Mouse (Mus musculus): Measurements from ENCODE around the gene Ell. TPM values are rescaled to one million over a fixed set of nuclear protein-coding genes. Genes with fewer than 3 reads are reported as not detected.
"Not testable (repeated sequence)": the region's sequence is repeated elsewhere in the genome, so short reads cannot be mapped to it uniquely, and the experiment has no call there.

The Ell gene
- polyA plus RNA-seq, 1 experiment from 2014 or later, result 20.9 TPM

DNA sequence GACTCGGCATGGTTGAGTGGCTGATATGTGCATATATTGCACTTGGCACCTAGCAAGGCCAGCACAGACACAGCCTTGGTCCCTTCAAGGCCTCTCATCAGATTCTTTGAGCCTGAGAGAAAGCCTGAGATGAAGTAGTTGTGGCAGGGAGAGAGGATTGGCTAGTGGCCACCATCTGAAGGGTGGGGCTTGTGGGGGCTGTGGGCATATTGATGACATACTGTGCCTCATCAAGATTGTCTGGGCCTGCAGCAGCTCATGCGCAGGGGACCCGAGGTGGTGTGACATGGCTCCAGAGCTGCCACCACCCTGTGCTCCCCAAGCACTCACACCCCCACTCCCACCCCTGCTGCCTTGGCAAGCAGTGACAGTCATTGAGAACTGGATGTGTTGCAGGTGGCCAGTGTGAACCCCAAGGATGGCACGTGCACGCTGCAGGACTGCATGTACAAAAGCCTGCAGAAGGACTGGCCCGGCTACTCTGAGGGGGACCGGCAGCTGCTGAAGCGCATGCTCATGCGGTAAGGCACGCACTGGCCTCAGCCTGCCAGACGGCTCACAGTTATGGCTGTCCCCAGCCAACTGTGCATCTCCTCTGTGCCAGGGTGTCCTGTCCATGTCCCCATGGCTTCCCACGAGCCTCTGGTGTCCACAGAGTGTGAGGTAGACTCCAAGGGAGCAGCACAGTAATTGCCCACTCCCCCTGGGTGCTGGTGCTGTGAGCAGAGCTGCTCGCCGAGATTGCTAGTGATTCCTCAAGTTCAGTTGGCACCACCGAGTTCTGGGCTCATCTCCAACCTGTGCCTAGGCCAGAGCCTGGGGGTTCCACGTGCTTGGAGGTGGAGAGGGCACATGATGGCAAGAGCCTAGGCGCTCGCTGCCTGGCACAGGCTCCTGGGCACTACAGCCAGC is 44.5 kb downstream of the Ell start:
- Histone ChIP-seq H3K27me3 (no peaks in the 10 kb centered on the region), H3K9ac (no peak overlapping the region), H3K9me3 (no peaks in the 10 kb centered on the region), H3K4me1 (replicated peaks) (no peaks in the 10 kb centered on the region), H3K4me3 (no peak overlapping the region), H3K36me3 (peaks cover 58% of the 10 kb centered on the region), H3K27ac (replicated peaks) (no peak overlapping the region; the same call in 1 of the 2 replicates), H3K4me2 (no peak overlapping the region)
- WGBS, result 83% methylated on average over 18 of the region's 18 CpGs
- peak; percentile 31; the same call in 1 of the 2 replicates for ATAC-seq (ENCODE audit: low FRiP score, low read depth)

DNA sequence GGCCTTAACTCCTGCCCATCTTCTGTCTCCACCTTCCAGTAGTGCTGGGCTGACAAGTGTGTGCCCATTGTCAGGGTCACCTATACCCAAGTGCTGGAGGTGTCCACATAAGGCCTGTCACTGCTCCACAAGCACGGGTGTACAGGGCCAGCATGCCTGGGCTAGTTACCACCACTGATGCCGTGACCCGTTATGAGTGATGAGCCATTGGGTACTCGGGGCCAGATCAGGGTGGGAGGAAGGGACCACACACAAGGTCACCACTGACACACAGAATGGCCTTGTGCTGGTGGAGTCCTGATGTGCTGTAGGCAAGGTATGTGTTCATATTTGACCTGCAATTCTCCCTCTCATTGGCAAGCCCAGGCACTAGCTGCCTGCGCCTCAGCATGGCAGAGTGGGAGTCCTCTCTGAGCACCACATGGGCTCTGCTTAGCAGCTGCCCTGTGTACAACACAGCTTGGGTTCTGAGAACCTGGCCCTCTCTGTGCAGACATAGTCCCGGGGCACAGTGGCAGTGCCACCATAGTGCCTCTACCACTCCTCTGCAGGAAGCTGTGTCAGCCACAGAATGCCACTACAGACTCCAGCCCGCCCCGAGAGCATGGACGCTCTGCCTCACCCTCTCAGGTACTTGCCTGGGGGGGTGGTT is 45.5 kb downstream of the Ell start:
- no peak overlapping the region for H3K9ac ChIP-seq
- H3K4me1 ChIP-seq (replicated peaks), result no peaks in the 10 kb centered on the region
- WGBS, result 93% methylated on average over 9 of the region's 9 CpGs
- no peak overlapping the region for H3K4me2 ChIP-seq
- peaks cover 51% of the 10 kb centered on the region for H3K36me3 ChIP-seq
- H3K27ac ChIP-seq (replicated peaks), result no peak overlapping the region
- H3K9me3 ChIP-seq, result no peaks in the 10 kb centered on the region
- no peaks in the 10 kb centered on the region for H3K27me3 ChIP-seq
- ATAC-seq (ENCODE audit: low FRiP score, low read depth), result no peak
- H3K4me3 ChIP-seq, result no peak overlapping the region

DNA sequence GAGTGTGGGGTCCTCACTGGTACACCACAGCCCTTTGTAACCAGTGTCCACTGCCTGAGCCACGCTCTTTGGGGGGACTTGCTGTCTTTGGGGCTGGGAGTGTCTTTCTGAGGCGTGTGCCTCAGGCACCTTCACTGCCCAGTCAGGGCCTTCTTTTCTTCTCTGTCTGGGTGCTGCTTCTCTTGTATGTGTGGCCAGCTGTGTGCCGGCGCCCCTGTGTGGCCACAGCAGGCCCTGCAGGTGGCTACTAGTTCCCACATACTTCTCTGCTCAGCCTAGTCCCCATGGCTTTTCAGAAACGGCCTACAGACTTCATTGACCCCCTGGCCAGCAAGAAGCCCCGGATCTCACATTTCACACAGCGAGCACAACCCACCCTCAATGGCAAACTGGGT is 46.0 kb downstream of the Ell start:
- H3K27ac ChIP-seq (replicated peaks), result no peak overlapping the region
- peaks cover 48% of the 10 kb centered on the region for H3K36me3 ChIP-seq
- WGBS, result 40% methylated on average over 7 of the region's 7 CpGs

DNA sequence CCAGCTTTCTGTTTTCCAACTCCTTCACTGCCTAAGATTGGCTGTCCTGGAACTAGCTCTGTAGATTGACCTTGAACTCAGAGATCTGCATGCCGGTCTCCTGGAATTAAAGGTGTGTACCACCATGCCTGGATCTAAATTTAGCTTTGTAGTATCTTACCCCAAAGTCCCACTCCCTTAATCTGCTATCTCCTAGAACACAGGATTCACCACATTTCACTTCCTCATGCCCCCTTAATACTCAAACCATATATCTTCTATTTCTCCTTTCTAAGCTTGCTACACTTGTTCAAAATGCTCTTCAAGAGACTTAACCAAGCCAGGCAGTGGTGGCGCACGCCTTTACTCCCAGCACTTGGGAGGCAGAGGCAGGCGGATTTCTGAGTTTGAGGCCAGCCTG is 48.7 kb downstream of the Ell start:
- H3K27me3 ChIP-seq; H3K4me3 ChIP-seq; H3K9me3 ChIP-seq; H3K27ac ChIP-seq (replicated peaks); ATAC-seq (ENCODE audit: low FRiP score, low read depth); H3K9ac ChIP-seq; H3K4me2 ChIP-seq; H3K4me1 ChIP-seq (replicated peaks): not testable (repeated sequence)
- peaks cover 35% of the 10 kb centered on the region for H3K36me3 ChIP-seq
- 94% methylated on average over 4 of the region's 4 CpGs for WGBS

More for the DNA sequence above, 46.0 kb downstream of the Ell start:
- H3K9ac ChIP-seq, result no peak overlapping the region
- H3K4me2 ChIP-seq, result no peak overlapping the region
- H3K9me3 ChIP-seq, result no peaks in the 10 kb centered on the region
- ATAC-seq (ENCODE audit: low FRiP score, low read depth), result peak; percentile 35
- H3K4me3 ChIP-seq, result no peak overlapping the region
- H3K4me1 ChIP-seq (replicated peaks), result no peaks in the 10 kb centered on the region
- no peaks in the 10 kb centered on the region for H3K27me3 ChIP-seq

DNA sequence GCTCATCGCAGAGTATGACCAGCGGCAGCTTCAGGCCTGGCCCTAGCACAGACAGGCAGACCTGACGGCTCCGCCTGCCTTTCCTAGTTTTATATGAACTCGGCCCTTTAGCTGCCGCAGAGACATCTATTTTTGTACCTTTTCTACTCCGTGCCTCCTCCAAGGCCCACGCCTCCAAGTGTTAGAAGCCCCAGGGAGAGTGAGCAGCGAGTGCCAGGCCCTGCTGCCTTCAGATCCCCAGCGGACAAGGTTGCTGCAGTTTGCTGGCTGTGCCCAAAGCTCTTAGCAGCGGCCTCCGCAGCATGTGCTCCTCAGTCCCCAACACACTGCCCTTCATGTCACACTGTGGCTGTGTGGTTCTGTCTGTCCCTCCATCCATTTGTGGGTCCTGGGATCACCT is 52.3 kb downstream of the Ell start:
- Histone ChIP-seq H3K27ac (replicated peaks) (no peak overlapping the region), H3K36me3 (peaks cover 8% of the 10 kb centered on the region), H3K4me3 (no peak overlapping the region), H3K4me1 (replicated peaks) (peaks cover 25% of the 10 kb centered on the region), H3K9ac (no peak overlapping the region), H3K4me2 (no peak overlapping the region), H3K9me3 (no peaks in the 10 kb centered on the region), H3K27me3 (no peaks in the 10 kb centered on the region)
- 94% methylated on average over 12 of the region's 12 CpGs for WGBS
- ATAC-seq (ENCODE audit: low FRiP score, low read depth), result no peak

DNA sequence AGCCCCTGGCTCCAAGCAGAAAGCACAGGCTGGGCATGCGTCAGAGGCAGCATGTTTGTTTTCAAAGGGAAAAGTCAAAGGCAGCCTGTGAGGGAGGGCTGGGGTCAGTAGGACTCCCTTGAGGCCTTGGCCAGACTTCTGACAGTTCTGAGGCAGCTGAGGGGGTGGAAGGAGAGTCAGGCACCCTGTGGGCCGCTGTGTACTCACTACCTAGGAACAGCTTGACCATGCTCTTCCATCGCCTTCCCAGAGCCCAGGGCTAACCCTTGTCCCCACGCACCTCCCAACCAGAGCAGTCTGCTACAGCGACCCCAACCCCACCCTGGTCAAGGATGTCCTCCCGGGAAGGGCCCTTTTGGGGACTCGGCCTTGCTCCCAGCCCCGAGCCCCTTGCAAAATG is 53.9 kb downstream of the Ell start:
- Histone ChIP-seq H3K4me1 (replicated peaks) (peaks cover 41% of the 10 kb centered on the region), H3K4me3 (no peak overlapping the region), H3K27me3 (no peaks in the 10 kb centered on the region), H3K9ac (no peak overlapping the region), H3K4me2 (peak overlapping the region; percentile 96; the same call in 1 of the 2 replicates), H3K36me3 (peaks cover 6% of the 10 kb centered on the region; the same call in 1 of the 2 replicates), H3K27ac (replicated peaks) (peak overlapping the region; percentile 77; the same call in 1 of the 2 replicates), H3K9me3 (no peaks in the 10 kb centered on the region)
- ATAC-seq (ENCODE audit: low FRiP score, low read depth), result no peak
- WGBS, result 50% methylated on average over 8 of the region's 8 CpGs

DNA sequence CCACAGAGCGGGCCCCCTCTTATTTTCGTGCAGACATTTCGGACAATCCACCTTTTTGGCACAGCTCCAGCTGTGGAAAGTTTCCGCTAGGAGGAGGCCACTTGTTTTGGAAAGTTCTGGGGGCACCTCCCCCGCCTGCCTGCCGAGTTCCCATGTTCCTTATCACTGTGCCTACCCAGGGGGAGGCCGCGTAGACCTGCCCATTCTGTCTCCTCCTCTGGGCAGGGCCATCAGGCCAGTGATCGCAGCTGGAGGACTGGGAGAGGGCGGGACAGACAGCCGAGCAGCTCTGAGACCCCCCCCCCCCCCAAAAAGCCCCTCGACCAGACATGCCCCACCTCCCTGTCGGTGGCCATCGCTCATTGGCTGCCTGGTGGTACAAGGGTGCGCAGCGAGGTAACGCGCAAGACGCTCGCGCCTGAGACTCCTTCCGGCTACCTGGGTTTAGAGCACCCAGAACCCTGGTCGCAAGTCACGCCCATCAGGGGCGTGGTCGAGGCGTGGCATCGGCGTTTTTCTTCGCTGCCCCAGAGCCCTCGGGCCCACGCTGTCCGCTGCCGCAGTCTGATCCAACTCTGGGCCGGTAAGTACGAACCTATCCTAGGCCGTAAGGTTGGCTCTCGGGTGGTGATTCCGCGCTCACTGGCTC is 54.8 kb downstream of the Ell start, which contains the start of gene Isyna1:
Isyna1 (plus strand) TSS at position 413 of the 649 bp plus-strand sequence.
- Histone ChIP-seq H3K9ac (peak within 1 kb of the TSS; percentile 56), H3K4me2 (peak within 1 kb of the TSS; percentile 96), H3K27ac (replicated peaks) (peak within 1 kb of the TSS; percentile 77), H3K36me3 (peaks cover 6% of the 10 kb centered on the region; the same call in 1 of the 2 replicates), H3K9me3 (no peaks in the 10 kb centered on the region), H3K4me1 (replicated peaks) (peaks cover 50% of the 10 kb centered on the region), H3K27me3 (no peaks in the 10 kb centered on the region), H3K4me3 (peak within 1 kb of the TSS; percentile 60)
- ATAC-seq (ENCODE audit: low FRiP score, low read depth), result peak; percentile 86
- WGBS, result under 1% methylated on average over 40 of the region's 40 CpGs

DNA sequence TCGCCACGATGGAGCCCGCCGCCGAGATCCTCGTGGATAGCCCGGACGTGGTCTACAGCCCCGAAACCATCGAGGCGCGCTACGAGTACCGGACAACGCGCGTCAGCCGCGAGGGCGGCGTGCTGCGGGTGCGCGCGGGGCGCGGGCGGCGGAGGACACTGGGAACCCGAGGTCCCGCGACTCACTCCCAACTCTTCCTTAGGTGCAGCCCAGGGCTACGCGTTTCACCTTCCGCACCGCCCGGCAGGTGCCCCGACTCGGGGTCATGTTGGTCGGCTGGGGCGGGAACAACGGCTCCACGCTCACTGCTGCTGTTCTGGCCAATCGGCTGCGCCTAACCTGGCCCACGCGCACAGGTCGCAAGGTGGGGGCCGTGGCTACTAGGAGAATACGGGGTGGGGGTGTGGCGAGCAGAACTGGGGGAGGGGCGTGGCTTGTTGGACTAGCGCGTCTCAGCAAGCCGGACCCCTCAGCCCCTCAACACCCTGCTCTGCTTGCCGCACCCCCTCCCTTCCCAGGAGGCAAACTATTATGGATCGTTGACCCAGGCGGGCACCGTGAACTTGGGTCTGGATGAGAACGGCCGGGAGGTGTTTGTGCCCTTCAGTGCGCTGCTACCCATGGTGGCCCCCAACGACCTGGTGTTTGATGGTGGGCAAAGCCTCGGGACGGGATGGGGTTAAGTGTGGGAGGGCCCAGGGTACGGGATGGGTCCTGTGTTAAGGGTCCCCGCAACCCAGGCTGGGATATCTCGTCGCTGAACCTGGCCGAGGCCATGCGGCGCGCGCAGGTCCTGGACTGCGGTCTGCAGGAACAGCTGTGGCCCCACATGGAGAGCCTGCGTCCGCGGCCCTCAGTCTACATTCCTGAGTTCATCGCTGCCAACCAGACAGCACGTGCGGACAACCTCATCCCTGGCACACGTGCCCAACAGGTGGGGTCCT is 55.6 kb downstream of the Ell start:
- H3K27ac ChIP-seq (replicated peaks), result peak overlapping the region; percentile 77
- peak overlapping the region; percentile 60 for H3K4me3 ChIP-seq
- no peaks in the 10 kb centered on the region for H3K27me3 ChIP-seq
- H3K9ac ChIP-seq, result peak overlapping the region; percentile 56
- H3K4me2 ChIP-seq, result peak overlapping the region; percentile 96
- ATAC-seq (ENCODE audit: low FRiP score, low read depth), result peak; percentile 8
- no peaks in the 10 kb centered on the region for H3K9me3 ChIP-seq
- peaks cover 57% of the 10 kb centered on the region for H3K4me1 ChIP-seq (replicated peaks)
- H3K36me3 ChIP-seq, result 0 out of 2 replicates have a peak, but pooled peaks cover 6% of the 10 kb centered on the region
- 7% methylated on average over 82 of the region's 82 CpGs for WGBS

DNA sequence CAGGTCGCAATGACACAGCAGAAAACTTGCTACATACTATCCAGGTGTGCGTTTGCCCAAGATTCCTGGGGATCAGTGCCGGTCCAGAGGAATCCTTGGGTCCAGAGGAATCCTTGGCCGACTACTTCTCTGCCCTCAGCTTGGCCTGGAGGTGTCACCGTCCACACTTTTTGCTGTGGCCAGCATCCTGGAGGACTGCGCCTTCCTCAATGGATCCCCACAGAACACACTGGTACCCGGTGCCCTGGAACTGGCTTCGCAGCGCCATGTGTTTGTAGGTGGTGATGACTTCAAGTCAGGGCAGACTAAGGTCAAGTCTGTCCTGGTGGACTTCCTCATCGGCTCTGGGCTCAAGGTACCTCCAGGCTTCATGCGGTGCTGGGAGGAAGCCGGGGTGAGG is 56.6 kb downstream of the Ell start:
- Histone ChIP-seq H3K9ac (no peak overlapping the region), H3K9me3 (no peaks in the 10 kb centered on the region), H3K4me1 (replicated peaks) (peaks cover 67% of the 10 kb centered on the region), H3K27ac (replicated peaks) (no peak overlapping the region), H3K36me3 (0 out of 2 replicates have a peak, but pooled peaks cover 6% of the 10 kb centered on the region), H3K27me3 (no peaks in the 10 kb centered on the region), H3K4me2 (peak overlapping the region; percentile 96; the same call in 1 of the 2 replicates), H3K4me3 (no peak overlapping the region)
- WGBS, result 92% methylated on average over 12 of the region's 12 CpGs
- no peak for ATAC-seq (ENCODE audit: low FRiP score, low read depth)

DNA sequence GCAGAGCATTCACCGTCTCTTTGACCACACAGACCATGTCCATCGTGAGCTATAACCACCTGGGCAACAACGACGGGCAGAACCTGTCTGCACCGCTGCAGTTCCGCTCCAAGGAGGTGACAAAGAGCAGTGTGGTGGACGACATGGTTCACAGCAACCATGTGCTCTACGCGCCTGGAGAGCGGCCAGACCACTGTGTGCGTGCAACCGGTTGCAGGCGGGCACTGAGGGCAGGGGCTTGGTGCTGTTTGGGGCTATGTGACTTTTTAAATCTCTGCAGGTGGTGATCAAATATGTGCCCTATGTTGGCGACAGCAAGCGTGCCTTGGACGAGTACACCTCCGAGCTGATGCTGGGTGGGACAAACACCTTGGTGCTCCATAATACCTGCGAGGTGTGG is 57.0 kb downstream of the Ell start:
- Histone ChIP-seq H3K27me3 (no peaks in the 10 kb centered on the region), H3K4me2 (no peak overlapping the region), H3K9ac (no peak overlapping the region), H3K9me3 (no peaks in the 10 kb centered on the region), H3K4me3 (no peak overlapping the region), H3K4me1 (replicated peaks) (peaks cover 71% of the 10 kb centered on the region), H3K36me3 (0 out of 2 replicates have a peak, but pooled peaks cover 6% of the 10 kb centered on the region), H3K27ac (replicated peaks) (no peak overlapping the region)
- ATAC-seq (ENCODE audit: low FRiP score, low read depth), result no peak
- 92% methylated on average over 18 of the region's 18 CpGs for WGBS
